21 mouse cellular contexts compared by ENCODE assay signal in genomic region chr3:126299257-126299656, GRCm38 (mm10).
DNase-seq lines count a peak whose midpoint lies in the region; ATAC-seq lines count a peak whose summit lies in the region.
"Had no signal": no experiment of that assay in that cellular context is flagged by ENCODE, and none has a peak within 500 bp of the region (broad histone marks: within the 10 kb centered on the region; RNA-seq: fewer than 3 reads in every experiment).

No protein-coding gene starts in this region.

- no peak for ATAC-seq in heart, embryonic 14.5 days (ENCODE audit: insufficient number of reproducible peaks, insufficient read depth, low FRiP score, low read depth)
- ATAC-seq in midbrain, embryonic 15.5 days (replicated peaks): 0 out of 2 replicates have a peak, but pooled peaks have one; percentile 52
- ATAC-seq: activated CD4-positive, CD25-positive, alpha-beta regulatory T cell, adult 4 months; forebrain, embryonic 13.5 days; forebrain, postnatal 0 days; intestine, embryonic 15.5 days had no signal

- no peaks in the 10 kb centered on the region for H3K9me3 ChIP-seq in heart, embryonic 14.5 days (ENCODE audit: control insufficient read depth, low read length)
- H3K9me3 ChIP-seq in midbrain, embryonic 15.5 days: no peaks in the 10 kb centered on the region
- H3K9me3 ChIP-seq in midbrain, embryonic 10.5 days (replicated peaks): no peaks in the 10 kb centered on the region
- H3K9me3 ChIP-seq: embryonic facial prominence, embryonic 10.5 days; forebrain, embryonic 13.5 days; heart, embryonic 15.5 days; hindbrain, embryonic 10.5 days; intestine, embryonic 15.5 days had no signal

- H3K9ac ChIP-seq in heart, embryonic 14.5 days (ENCODE audit: low read length): no peak overlapping the region
- H3K9ac ChIP-seq in midbrain, embryonic 15.5 days: no peak overlapping the region
- H3K9ac ChIP-seq: forebrain, embryonic 13.5 days; forebrain, postnatal 0 days; heart, embryonic 15.5 days; hindbrain, embryonic 14.5 days; intestine, embryonic 15.5 days had no signal

- H3K27me3 ChIP-seq in heart, embryonic 14.5 days (ENCODE audit: control insufficient read depth, insufficient read depth, low read length): no peaks in the 10 kb centered on the region
- H3K27me3 ChIP-seq in midbrain, embryonic 15.5 days (replicated peaks): no peaks in the 10 kb centered on the region
- no peaks in the 10 kb centered on the region for H3K27me3 ChIP-seq in midbrain, embryonic 10.5 days (ENCODE audit: low read depth, poor library complexity, severe bottlenecking)
- H3K27me3 ChIP-seq: forebrain, embryonic 13.5 days; heart, embryonic 15.5 days; intestine, embryonic 15.5 days had no signal

- peaks cover 8 to 15% of the 10 kb centered on the region in 2 experiments for H3K4me1 ChIP-seq in heart, embryonic 14.5 days (ENCODE audit: control insufficient read depth in 2 of 2, insufficient read depth in 2 of 2, low read length in 2 of 2)
- H3K4me1 ChIP-seq in midbrain, embryonic 15.5 days: no peaks in the 10 kb centered on the region
- no peaks in the 10 kb centered on the region for H3K4me1 ChIP-seq in midbrain, embryonic 10.5 days
- H3K4me1 ChIP-seq: embryonic facial prominence, embryonic 10.5 days; forebrain, embryonic 13.5 days; hindbrain, embryonic 10.5 days; intestine, embryonic 15.5 days had no signal

- peak; percentile 3 for DNase-seq in adrenal gland, postnatal 14 days
- no peak for DNase-seq in adrenal gland, adult 2 months
- no peak for DNase-seq in heart, postnatal 10 days
- no peak for DNase-seq in midbrain, embryonic 10.5 days (ENCODE audit: low spot score)
- peak; percentile 2 for DNase-seq in R1 (ENCODE audit: low read depth, low spot score)
- DNase-seq in urinary bladder, postnatal 10 days (ENCODE audit: low spot score): no peak
- DNase-seq: cerebellum, adult 11-12 months; cerebellum, adult 9-11 months; forebrain, postnatal 0 days; gastrocnemius, adult 2 months; gastrocnemius, postnatal 25 days; kidney, adult 18-20 months had no signal

- H3K4me3 ChIP-seq in heart, embryonic 14.5 days (ENCODE audit: control insufficient read depth in 1 of 2, insufficient read depth in 1 of 2, low read depth in 1 of 2, low read length in 2 of 2): no peak overlapping the region
- no peak overlapping the region for H3K4me3 ChIP-seq in midbrain, embryonic 15.5 days
- H3K4me3 ChIP-seq in midbrain, embryonic 10.5 days: no peak overlapping the region
- H3K4me3 ChIP-seq: embryonic facial prominence, embryonic 10.5 days; forebrain, embryonic 13.5 days; gastrocnemius, adult 2 months; heart, embryonic 15.5 days; hindbrain, embryonic 10.5 days; intestine, embryonic 15.5 days had no signal

- intact Hi-C loops in heart, postnatal 10 days (cut with DNase I): no loop called here

- H3K36me3 ChIP-seq in heart, embryonic 14.5 days (ENCODE audit: control insufficient read depth, insufficient read depth, low read length): no peaks in the 10 kb centered on the region
- no peaks in the 10 kb centered on the region for H3K36me3 ChIP-seq in midbrain, embryonic 15.5 days (replicated peaks)
- H3K36me3 ChIP-seq in midbrain, embryonic 10.5 days: no peaks in the 10 kb centered on the region
- H3K36me3 ChIP-seq: embryonic facial prominence, embryonic 10.5 days; heart, embryonic 15.5 days; hindbrain, embryonic 10.5 days; intestine, embryonic 15.5 days had no signal

- H3K27ac ChIP-seq in heart, embryonic 14.5 days (replicated peaks in 1 of 2; ENCODE audit: control insufficient read depth in 1 of 2, insufficient read depth in 1 of 2, low read depth in 2 of 2, low read length in 2 of 2): no peak overlapping the region
- H3K27ac ChIP-seq in midbrain, embryonic 15.5 days: no peak overlapping the region
- H3K27ac ChIP-seq in midbrain, embryonic 10.5 days (replicated peaks): no peak overlapping the region
- H3K27ac ChIP-seq: embryonic facial prominence, embryonic 10.5 days; forebrain, embryonic 13.5 days; gastrocnemius, adult 2 months; heart, embryonic 15.5 days; hindbrain, embryonic 10.5 days; hindbrain, embryonic 14.5 days; intestine, embryonic 15.5 days had no signal

- WGBS in heart, embryonic 14.5 days: 30% methylated on average over 3 of the region's 3 CpGs
- 63% methylated on average over 3 of the region's 3 CpGs for WGBS in midbrain, embryonic 15.5 days
- WGBS in midbrain, embryonic 10.5 days: 85% methylated on average over 3 of the region's 3 CpGs

- 0 out of 2 replicates have a peak overlapping the region, but pooled peaks have one; percentile 19 for H3K4me2 ChIP-seq in heart, embryonic 14.5 days (ENCODE audit: low read length)
- H3K4me2 ChIP-seq in midbrain, embryonic 15.5 days: no peak overlapping the region
- H3K4me2 ChIP-seq: forebrain, embryonic 13.5 days; heart, embryonic 15.5 days; hindbrain, embryonic 14.5 days; intestine, embryonic 15.5 days had no signal

Comparison
In these comparisons a context has a peak if more than half of its experiments do, and no peak if none do; other contexts are left out.
1. DNase-seq: peak in adrenal gland, postnatal 14 days (single experiment) and R1 (single experiment); none in adrenal gland, adult 2 months (single experiment), heart, postnatal 10 days (0 of 2), midbrain, embryonic 10.5 days (single experiment) and urinary bladder, postnatal 10 days (single experiment).